Mouse (Mus musculus) forebrain, embryonic 10.5 days (tissue): ENCODE measurements around the gene Tspyl3. TPM values are rescaled to one million over a fixed set of nuclear protein-coding genes. Genes with fewer than 3 reads are reported as not detected.

Experiments
- DNase-seq: peaks from one replicate; pipeline ENCODE4 v3.0.0-alpha.2; 2017; ENCODE audit warnings: low spot score; ENCODE audit errors: extremely low spot score
- H3K27ac ChIP-seq: fragments of 300-500 bp; sonication (generic); 2 replicates; pipeline ENCODE4 v1.5.1; 2016; ENCODE audit warnings: mild to moderate bottlenecking
- H3K27me3 ChIP-seq: fragments of 300-500 bp; sonication (generic); 2 replicates; pipeline ENCODE4 v1.6.1; 2016; ENCODE audit warnings: mild to moderate bottlenecking; ENCODE audit not compliant: poor library complexity, severe bottlenecking
- H3K36me3 ChIP-seq: fragments of 300-500 bp; sonication (generic); replicated peaks from 2 replicates; pipeline ENCODE4 v1.6.1; 2016; ENCODE audit warnings: mild to moderate bottlenecking, moderate library complexity
- H3K4me1 ChIP-seq: fragments of 300-500 bp; sonication (generic); 2 replicates; pipeline ENCODE4 v1.6.1; 2016
- H3K4me3 ChIP-seq: fragments of 300-500 bp; sonication (generic); 2 replicates; pipeline ENCODE4 v1.5.1; 2016; ENCODE audit warnings: mild to moderate bottlenecking, moderate library complexity
- H3K9me3 ChIP-seq: fragments of 300-500 bp; sonication (generic); 2 replicates; pipeline ENCODE4 v1.6.1; 2016; ENCODE audit warnings: mild to moderate bottlenecking, moderate library complexity
- WGBS: fragments of 180-500 bp; shearing (Covaris S2); methylation state at CpG from one replicate; pipeline ENCODE4 v1.1.7; 2016; 5-methylcytosine and 5-hydroxymethylcytosine counted together
- polyA plus RNA-seq: library from polyadenylated mRNA; unstranded; fragments of >200 nt; fragmentation: Nextera tagmentation; extraction: Ambion mirVana; gene quantifications from 2 replicates; pipeline ENCODE4 v1.2.1, GENCODE M21; 2016

Gene Tspyl3
- polyA plus RNA-seq, 1 experiment from 2014 or later = 5.0 TPM

DNA sequence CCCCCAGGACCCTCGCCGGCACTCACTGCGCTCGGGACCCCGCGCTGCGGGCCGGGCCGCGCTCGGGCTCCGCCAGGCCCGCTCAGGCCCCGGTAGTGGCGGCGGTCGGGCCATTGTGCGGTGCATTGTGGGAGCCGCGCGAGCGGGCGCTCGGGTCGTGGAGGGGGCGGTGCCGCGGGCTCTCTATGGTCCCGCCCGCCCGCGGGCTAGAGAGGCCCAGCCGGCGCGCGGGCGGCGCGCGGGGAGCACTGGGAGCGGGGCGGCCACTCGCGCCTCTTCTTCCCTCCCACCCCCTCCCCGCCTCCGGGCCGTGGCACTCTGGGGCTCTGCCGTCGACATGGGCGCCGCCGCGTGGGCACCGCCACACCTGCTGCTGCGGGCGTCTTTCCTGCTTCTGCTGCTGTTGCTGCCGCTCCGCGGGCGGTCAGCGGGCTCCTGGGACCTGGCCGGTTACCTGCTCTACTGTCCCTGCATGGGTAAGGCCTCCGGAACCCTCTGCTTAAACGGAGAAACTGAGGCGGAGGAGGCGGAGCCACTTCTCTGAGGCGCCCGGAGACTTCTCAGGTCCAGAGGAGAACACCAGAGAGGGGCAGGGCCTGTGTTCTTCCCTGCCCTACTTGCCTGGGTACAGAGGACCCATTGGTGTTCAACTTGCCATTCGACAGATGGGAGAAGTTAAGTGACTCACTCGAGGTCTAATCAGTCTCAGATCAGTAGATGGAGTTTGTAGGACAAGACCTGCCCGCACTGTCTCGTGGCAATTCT is 16.2 kb upstream of the Tspyl3 start, which contains the start of the genes Plagl2 and Pofut1:
TSS of gene Plagl2 (minus strand) at position 177 of the 765 bp plus-strand sequence.
TSS of gene Pofut1 (plus strand) at position 284 of the 765 bp plus-strand sequence.
- peak within 1 kb of the TSS; percentile 98 for H3K4me3 ChIP-seq
- H3K27ac ChIP-seq = peak within 1 kb of the TSS; percentile 100
- H3K27me3 ChIP-seq = no peaks in the 10 kb centered on the region
- no peaks in the 10 kb centered on the region for H3K9me3 ChIP-seq
- peaks cover 57% of the 10 kb centered on the region for H3K36me3 ChIP-seq
- DNase-seq = peak; percentile 84
- H3K4me1 ChIP-seq = peaks cover 47% of the 10 kb centered on the region
- under 1% methylated on average over 69 of the region's 72 CpGs for WGBS

DNA sequence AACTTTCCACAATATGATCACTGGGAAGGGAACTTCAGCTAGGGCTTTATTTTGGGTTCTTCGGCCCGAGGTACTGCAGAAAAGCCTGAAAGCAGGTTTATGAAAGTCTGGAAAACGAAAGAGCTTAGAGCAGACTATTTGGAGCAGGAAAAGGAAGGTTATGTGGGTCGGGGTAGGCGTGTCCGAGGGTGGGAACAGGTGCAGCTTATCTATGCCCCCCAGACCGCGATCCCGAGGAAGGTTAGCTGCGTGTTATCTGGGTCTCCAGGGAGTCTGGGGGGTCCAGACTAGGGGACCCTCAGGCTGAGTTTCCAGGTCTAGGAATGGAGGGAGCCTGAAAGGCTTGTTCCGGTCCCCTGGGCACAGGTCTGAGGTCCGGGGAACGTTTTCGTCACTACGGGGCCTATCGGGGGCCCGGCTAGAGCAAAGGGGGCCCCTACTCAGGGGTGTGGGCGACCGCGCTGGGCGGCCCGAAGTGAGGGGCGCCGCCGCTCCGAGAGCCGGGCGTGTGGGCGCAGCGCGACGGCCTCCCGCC is 15.5 kb upstream of the Tspyl3 start:
- Histone ChIP-seq H3K27me3 (no peaks in the 10 kb centered on the region), H3K9me3 (no peaks in the 10 kb centered on the region), H3K4me3 (peak overlapping the region; percentile 98), H3K27ac (peak overlapping the region; percentile 100), H3K36me3 (peaks cover 57% of the 10 kb centered on the region), H3K4me1 (peaks cover 47% of the 10 kb centered on the region)
- DNase-seq = no peak
- WGBS = under 1% methylated on average over 33 of the region's 33 CpGs

DNA sequence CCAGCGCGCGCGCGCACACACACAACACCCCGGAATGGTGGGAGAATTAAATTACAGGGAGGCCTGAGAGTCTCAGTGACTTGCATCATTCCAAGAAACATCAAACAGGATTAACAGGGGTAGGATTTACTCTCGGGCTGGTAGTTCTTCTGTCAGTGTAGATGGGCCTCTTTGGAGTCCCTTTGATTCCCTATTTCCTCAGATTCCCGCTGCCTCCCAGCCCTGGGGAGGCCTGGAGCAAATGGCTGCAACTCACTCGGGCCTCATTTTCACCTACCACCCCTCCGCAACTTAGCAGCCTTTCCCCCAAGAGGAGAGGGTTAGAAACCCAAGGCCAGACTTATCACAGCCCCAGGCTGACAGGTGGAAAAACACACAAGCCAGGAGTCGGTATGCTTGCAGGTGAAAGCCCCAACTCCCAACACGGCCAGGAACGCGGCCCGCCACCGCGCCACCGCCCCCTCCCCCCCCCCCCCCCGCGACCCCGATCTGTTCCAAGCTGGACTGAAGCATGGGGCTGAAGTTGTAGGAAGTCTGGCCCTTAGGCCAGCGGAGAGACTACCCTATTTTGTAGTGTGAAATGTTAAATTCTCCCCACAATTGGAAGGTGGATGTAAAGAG is 14.7 kb upstream of the Tspyl3 start:
- peak; percentile 41 for DNase-seq
- no peaks in the 10 kb centered on the region for H3K27me3 ChIP-seq
- H3K4me1 ChIP-seq = peaks cover 47% of the 10 kb centered on the region
- peak overlapping the region; percentile 100 for H3K27ac ChIP-seq
- WGBS = 1% methylated on average over 22 of the region's 22 CpGs
- no peaks in the 10 kb centered on the region for H3K9me3 ChIP-seq
- H3K36me3 ChIP-seq = peaks cover 57% of the 10 kb centered on the region
- peak overlapping the region; percentile 98 for H3K4me3 ChIP-seq

DNA sequence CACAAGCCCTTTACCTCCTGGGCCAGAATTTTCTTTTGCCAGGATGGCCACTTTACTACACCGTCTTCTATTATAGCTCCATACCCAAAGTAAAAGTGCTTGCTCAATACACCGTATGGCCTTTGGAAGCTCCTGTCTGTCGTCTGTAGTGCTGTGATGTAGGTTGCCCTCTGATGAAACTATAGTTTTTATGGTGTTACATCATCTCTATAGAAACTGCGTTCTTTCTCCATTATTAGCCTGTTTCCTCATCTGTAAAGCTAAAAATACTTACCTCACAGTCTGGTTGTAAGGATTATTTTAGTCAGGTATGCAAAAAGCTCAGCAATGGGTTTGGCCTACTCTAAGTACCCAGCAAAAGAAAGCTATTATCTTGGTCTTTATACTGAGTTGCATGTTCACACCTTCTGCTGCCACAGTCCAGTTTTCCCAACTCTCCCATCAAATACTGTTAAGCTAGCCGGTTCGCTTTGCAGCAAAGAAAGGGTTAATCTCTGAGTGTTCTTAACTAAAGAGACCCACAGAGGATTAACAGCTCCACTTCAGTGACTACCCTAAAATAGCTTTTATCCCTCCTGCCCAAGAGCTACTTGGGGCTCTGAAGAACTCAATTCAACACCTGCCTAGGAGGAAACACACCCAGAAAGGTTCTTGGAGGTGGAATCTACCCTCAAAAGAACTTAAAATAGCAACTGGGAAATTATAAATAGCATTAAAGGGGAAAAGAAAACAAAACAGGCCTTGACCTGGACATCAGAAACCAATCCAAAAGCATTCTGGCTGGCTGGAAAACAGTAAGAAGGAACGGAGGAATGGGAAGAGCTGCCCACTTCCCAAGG is 14.0 kb upstream of the Tspyl3 start:
- Histone ChIP-seq H3K27me3 (no peaks in the 10 kb centered on the region), H3K9me3 (no peaks in the 10 kb centered on the region), H3K4me3 (peak overlapping the region; percentile 98), H3K36me3 (peaks cover 57% of the 10 kb centered on the region), H3K27ac (peak overlapping the region; percentile 100), H3K4me1 (peaks cover 47% of the 10 kb centered on the region)
- no peak for DNase-seq
- 50% methylated on average over 7 of the region's 7 CpGs for WGBS

DNA sequence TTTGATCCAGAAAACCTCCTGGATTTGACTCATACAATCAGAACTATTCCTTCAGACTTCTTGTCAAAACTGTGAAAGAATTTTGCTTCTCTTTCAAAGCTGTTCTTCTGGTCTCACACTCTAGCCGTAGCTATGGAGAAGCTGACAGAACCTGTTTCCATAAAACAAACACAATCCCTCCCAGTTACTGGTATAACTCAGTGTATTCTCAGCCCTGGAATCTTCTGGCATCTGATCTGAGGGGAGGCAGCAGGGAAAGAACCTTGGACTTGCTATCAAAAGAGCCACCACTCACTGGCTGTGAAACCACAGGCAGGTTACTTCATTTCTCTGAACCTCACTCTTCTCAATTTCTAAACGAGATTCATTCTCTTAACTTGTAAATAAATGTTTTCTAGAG is 13.2 kb upstream of the Tspyl3 start:
- H3K4me3 ChIP-seq = peak overlapping the region; percentile 98; the same call in 1 of the 2 replicates
- peaks cover 47% of the 10 kb centered on the region for H3K4me1 ChIP-seq
- DNase-seq = no peak
- WGBS = 70% methylated on average over 2 of the region's 2 CpGs
- peaks cover 60% of the 10 kb centered on the region for H3K36me3 ChIP-seq
- no peaks in the 10 kb centered on the region for H3K27me3 ChIP-seq
- H3K27ac ChIP-seq = no peak overlapping the region
- no peaks in the 10 kb centered on the region for H3K9me3 ChIP-seq

DNA sequence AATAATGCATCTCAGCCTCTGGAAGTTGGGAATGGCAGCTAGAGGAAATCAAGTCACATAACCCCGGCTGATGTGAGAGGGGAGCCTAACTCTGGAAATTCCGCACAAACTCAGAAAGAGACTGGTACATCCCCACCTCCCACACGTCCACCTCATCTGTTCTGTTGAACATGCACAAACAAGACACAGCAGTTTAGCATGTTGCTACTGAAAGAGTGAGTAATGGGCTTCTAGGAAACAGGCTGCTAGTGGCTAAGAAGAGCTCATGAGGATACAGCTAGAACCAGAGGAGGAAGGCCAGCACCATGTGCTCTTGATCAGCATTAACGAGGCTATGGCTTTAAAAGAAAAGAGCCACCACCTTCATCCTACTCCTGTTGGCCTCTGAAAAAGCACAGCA is 12.7 kb upstream of the Tspyl3 start:
- H3K36me3 ChIP-seq = peaks cover 61% of the 10 kb centered on the region
- H3K4me1 ChIP-seq = peaks cover 47% of the 10 kb centered on the region
- no peaks in the 10 kb centered on the region for H3K27me3 ChIP-seq
- no peak overlapping the region for H3K4me3 ChIP-seq
- WGBS = 76% methylated on average over 4 of the region's 4 CpGs
- no peak for DNase-seq
- H3K27ac ChIP-seq = no peak overlapping the region
- H3K9me3 ChIP-seq = no peaks in the 10 kb centered on the region

DNA sequence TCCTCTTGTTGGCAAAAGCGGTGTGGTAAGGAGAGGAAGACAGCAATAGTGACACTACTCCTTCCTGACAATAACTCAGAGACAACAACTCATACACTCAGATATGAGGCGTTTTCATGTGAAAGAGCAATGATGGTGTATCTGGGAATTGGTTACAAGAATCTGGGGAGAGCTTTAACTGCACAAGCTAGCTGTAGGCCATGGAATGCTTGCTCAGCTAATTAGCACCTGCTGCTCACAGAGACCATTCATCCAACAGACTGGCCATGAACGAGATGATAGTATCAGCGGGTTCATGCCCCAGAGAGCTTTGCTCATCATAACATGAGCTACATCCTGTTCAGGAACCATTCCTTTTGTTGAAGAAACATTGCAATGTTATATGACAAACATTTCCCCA is 12.0 kb upstream of the Tspyl3 start:
- no peak overlapping the region for H3K27ac ChIP-seq
- H3K4me3 ChIP-seq = no peak overlapping the region
- 74% methylated on average over 4 of the region's 4 CpGs for WGBS
- peaks cover 68% of the 10 kb centered on the region for H3K36me3 ChIP-seq
- H3K9me3 ChIP-seq = no peaks in the 10 kb centered on the region
- DNase-seq = no peak
- peaks cover 41% of the 10 kb centered on the region for H3K4me1 ChIP-seq
- H3K27me3 ChIP-seq = no peaks in the 10 kb centered on the region

DNA sequence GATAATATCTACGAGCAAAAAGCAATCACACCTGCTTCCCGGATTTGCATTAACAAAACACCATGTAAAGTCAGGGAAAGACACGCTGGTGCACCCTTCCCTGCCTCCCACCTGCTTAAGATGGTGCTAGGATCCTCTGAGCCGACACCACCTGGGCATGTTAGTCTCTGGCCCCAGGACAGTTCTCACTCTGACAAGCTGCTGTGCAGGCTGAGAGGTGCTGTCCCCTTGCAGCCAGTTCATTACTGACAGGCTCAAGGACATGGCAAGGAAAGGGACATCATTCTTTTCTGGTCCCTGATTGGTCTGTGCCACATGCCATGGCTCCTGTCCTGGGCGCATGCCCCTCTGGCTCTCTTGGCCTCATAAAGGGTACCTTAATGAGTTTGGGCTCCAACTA is 3.3 kb upstream of the Tspyl3 start:
- WGBS = 86% methylated on average over 5 of the region's 5 CpGs
- no peak for DNase-seq
- peaks cover 69% of the 10 kb centered on the region for H3K36me3 ChIP-seq

DNA sequence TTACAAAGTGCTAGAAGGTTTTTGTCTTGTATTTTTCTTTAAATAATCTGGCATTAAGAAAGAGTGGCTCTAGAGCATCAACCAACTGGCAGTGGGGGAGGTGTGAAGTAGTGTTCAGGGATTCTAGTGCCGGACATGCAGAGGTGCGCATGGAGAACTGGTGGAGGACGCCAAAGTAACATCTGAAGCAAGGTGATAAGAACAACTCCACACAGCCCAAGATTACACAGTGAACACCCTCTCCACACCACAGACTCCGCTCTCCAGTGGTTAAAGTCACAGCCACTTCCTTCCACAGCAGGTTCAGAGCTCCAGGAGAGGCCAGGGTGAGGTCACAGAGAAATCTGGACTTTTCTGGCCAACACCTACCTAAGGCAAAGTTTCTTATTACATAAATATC is 2.7 kb upstream of the Tspyl3 start:
- Histone ChIP-seq H3K4me3 (no peak overlapping the region), H3K27ac (no peak overlapping the region), H3K36me3 (peaks cover 64% of the 10 kb centered on the region), H3K4me1 (peaks cover 16% of the 10 kb centered on the region), H3K27me3 (no peaks in the 10 kb centered on the region), H3K9me3 (no peaks in the 10 kb centered on the region)
- 95% methylated on average over 4 of the region's 4 CpGs for WGBS
- DNase-seq = no peak

More for the DNA sequence above, 3.3 kb upstream of the Tspyl3 start:
- H3K27me3 ChIP-seq = no peaks in the 10 kb centered on the region
- H3K4me3 ChIP-seq = no peak overlapping the region
- H3K4me1 ChIP-seq = peaks cover 16% of the 10 kb centered on the region
- no peak overlapping the region for H3K27ac ChIP-seq
- no peaks in the 10 kb centered on the region for H3K9me3 ChIP-seq

DNA sequence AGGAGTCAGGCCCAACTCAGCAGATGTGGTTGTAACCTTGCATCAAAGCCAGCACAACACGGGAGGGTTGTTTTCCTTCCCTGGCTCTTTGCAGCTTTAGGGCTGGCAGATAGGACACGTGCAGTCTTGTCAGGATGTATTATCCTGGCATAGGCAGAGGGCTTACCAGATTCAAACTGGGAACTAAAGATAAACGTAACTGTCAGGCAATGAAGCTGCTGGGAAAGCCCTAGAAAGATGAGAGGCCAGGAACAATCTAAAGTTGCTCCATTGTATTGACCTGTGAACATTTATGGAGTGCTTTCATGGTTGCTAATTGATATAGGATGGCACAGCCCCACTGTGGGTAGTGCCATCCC is 333 bp upstream of the Tspyl3 start:
- no peak for DNase-seq
- Histone ChIP-seq H3K27ac (peak overlapping the region; percentile 82; the same call in 1 of the 2 replicates), H3K36me3 (peaks cover 40% of the 10 kb centered on the region), H3K4me1 (peaks cover 16% of the 10 kb centered on the region), H3K9me3 (no peaks in the 10 kb centered on the region), H3K4me3 (peak overlapping the region; percentile 58), H3K27me3 (no peaks in the 10 kb centered on the region)
- 8% methylated on average over 3 of the region's 3 CpGs for WGBS

DNA sequence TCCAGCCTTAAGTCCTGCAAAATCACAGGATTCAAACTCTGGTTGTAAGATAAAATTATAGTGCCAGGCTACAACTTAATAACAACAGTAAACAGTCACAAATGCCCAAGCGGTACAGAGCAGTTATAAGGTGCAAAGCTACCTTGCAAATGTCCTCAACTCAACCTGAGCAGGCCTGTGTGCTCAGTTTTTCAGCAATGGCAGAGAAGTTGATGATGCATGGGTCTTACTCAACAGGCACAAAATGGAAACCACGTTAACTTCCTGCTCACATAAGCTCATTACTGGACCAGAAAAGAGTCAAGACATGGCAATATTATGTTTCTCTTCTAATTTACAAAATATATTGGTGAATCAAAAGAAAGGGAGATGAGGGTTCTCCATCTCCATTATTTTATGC is 2.7 kb downstream of the Tspyl3 start:
- DNase-seq = no peak
- H3K36me3 ChIP-seq = peaks cover 10% of the 10 kb centered on the region
- WGBS = 93% methylated on average over 2 of the region's 2 CpGs
- no peak overlapping the region for H3K4me3 ChIP-seq
- no peaks in the 10 kb centered on the region for H3K27me3 ChIP-seq
- H3K9me3 ChIP-seq = no peaks in the 10 kb centered on the region
- H3K27ac ChIP-seq = no peak overlapping the region
- peaks cover 16% of the 10 kb centered on the region for H3K4me1 ChIP-seq

DNA sequence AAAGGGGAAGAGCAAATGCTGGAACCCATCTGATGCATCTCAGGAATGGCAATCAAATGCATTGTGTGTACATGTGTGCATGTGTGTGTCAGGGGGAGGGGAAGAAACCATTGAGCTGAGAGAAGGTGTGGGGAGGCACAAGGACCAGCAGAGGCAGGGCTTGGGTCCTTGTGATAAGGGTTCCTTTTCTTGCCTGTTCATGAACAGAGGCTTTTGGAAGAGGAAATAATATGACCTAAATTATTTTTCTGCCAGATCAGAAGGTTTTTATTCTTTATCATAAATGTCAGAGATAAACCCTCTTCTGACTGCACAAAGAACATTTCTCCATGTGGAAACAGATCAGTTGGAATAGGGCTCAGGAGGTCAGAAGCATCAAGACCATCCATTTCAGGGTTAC is 3.1 kb downstream of the Tspyl3 start:
- Histone ChIP-seq H3K36me3 (peaks cover 5% of the 10 kb centered on the region), H3K4me1 (peaks cover 16% of the 10 kb centered on the region), H3K4me3 (no peak overlapping the region), H3K27me3 (no peaks in the 10 kb centered on the region), H3K27ac (no peak overlapping the region), H3K9me3 (no peaks in the 10 kb centered on the region)
- no peak for DNase-seq
